Mouse (Mus musculus) CD4-positive naive resting alpha-beta T cell, adult 57 days (primary cell): ENCODE data around the gene Acly. TPM values are rescaled to one million over a fixed set of nuclear protein-coding genes. Genes with fewer than 3 reads are reported as not detected.

Experiments used
- total RNA-seq: library from RNA; stranded (reverse); gene quantifications from one replicate; pipeline ENCODE4 v1.2.4, GENCODE M21; 2023

Gene Acly
- 150 TPM for total RNA-seq

DNA sequence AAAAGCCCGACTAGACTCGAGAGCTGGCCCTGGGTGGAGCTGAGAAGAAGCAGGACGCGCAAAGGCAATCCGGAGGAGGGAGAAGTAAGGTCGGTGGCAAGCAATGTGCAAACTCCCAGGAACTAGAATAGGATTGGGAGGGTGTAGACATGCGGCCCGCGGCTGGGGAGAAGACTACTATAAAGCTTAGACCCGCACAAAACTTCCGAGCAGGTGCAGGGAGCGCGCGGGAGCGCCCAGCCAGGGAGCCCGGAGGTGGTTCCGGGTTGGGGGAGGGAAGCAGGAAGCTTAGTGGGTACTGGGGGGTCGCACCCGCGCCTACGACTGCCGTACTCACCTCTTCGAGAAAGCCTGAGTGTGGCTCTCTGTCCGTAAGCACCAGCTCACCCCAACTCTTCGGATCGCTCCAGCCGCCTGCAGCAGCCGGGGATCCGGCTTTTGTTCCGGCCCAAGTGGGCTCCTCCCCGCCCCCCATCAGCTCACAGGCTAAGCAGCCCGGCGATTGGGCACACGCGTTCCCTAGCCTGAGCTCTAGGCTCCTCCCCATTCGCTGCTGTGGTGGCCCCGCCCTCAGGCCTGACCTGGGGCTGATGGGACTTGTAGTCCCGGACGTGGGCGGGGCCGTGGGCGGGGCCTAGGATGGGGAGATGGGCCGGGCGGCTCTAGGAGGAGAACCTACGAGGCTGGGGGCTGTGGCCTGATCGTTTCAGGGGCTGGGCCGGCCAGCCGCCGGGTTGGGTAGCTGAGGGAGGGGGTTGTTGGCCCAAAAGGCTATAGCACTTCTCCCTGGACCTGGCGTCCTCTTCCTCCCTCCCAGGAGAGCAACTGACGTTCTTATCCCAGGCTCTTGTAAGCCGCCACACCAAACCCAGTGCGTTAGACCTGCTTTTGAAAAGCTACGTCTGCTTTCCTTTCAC is at the start of gene Acly:
Gene Acly, minus strand, starts transcription at position 543 of the 917 bp plus-strand sequence.

DNA sequence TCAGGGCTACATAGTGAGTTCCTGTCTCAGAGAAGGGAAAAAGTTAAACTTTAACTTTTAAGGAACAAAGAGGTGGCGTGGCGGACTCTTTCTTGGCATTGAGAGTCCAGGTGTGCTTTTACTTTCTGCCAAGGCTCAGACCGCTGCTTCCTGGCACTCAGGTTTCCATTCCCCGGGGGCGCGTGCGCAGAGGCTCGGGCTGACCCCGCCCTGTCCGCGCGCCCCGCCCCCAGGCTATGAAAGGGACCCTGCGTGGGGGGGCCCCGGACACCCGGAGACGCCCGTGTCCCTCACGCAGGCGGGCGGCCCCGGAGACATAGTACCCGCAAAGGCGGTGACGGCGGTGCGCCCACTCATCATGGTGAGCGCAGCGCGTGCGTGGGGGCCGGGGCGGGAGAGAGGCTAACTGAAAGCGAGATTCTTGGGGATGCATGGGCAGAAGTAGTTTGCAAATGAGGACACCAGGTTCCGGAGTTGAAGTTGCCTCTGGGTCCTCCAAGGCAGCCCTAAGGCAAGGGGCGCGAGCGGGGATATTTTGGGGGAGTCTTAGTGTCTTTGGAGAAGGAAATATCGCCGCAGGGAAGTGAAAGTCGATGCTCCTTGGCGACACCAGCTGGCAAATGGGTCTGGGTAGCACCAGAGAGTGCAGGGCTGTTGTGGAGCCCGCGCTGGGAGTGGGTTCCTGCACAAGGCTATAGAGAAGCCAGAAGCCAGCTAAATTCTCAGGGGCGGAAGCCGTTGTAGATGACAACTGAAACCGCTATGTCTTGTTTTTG is 47.1 kb upstream of the Acly start, which contains the start of gene Cnp:
Gene Cnp, plus strand, starts transcription at position 197 of the 776 bp plus-strand sequence.

GRCm38 (mm10) chr11:100544832-100545745 is 17.3 kb upstream of the Acly start, which contains the start of gene Ttc25:
Gene Ttc25 (plus strand): TSS chr11:100545607.

DNA sequence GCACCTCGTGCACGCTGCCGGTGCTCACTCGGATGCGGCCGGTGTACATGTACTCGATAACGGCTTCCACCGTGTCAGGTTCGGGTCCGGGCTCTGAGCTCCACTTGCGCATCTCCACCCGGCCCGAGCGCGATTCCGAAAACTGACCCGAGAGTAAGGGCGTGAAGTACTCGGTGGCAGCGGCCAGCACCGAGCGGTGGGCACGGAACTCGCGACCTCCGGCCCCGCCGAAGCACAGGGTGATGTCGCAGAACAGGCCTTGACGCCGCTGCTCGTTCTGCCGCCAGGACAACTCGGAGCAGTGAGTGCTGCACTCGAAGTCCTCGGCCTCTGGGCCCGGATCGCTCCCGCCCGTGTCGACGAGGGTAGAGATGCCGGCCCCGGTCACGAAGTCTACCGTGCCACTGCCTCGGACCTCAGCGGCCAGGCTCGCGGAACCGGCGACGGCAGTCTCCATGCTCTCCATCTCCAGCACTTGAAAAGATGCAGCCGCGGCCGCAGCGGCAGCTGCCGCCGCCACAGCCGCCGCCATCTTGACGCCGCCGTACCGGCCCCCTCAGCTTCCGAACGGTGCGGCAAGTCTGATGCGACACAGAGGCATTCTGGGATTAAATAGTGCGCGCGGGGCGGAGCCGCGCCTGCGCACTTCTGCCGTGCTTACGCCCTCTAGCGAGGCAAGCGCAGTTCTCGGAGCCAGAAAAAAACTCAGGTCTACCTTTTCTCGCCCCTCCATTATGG is 55.4 kb downstream of the Acly start, which contains the start of gene Klhl11:
Gene Klhl11, minus strand, starts transcription at position 545 of the 738 bp plus-strand sequence.

GRCm38 (mm10) chr11:100441797-100442196 is 86.0 kb downstream of the Acly start, which contains the start of the genes Nt5c3b and Klhl10:
Gene Nt5c3b (minus strand): TSS chr11:100441808.
Gene Klhl10 (plus strand): TSS chr11:100441917.

Other genes starting within 250 kb of the Acly start
- gene Eif1, start 208.1 kb downstream of the Acly start, total RNA-seq = 2,248 TPM
- not detected for gene Gast, start 193.6 kb downstream of the Acly start, total RNA-seq
- 0.86 TPM for gene Hap1, start 171.9 kb downstream of the Acly start, total RNA-seq
- 13.5 TPM for gene Jup, start 130.2 kb downstream of the Acly start, total RNA-seq
- gene P3h4, start 113.2 kb downstream of the Acly start, total RNA-seq = 0.35 TPM
- 1.8 TPM for gene Fkbp10, start 112.3 kb downstream of the Acly start, total RNA-seq
- gene Nt5c3b, start 86.2 kb downstream of the Acly start, total RNA-seq = 91.2 TPM
- gene Klhl10, start 86.1 kb downstream of the Acly start, total RNA-seq = 2.0 TPM
- 27.2 TPM for gene Klhl11, start 55.3 kb downstream of the Acly start, total RNA-seq
- not detected for gene Ttc25, start 17.6 kb upstream of the Acly start, total RNA-seq
- gene Cnp, start 46.9 kb upstream of the Acly start, total RNA-seq = 107 TPM
- gene Nkiras2, start 91.2 kb upstream of the Acly start, total RNA-seq = 20.9 TPM
- 411 TPM for gene Dnajc7, start 92.2 kb upstream of the Acly start, total RNA-seq
- gene Zfp385c, start 164.5 kb upstream of the Acly start, total RNA-seq = not detected
- 8.6 TPM for gene Dhx58, start 176.3 kb upstream of the Acly start, total RNA-seq
- gene Kat2a, start 184.5 kb upstream of the Acly start, total RNA-seq = 45.7 TPM
- 0.98 TPM for gene Hspb9, start 185.8 kb upstream of the Acly start, total RNA-seq
- gene Rab5c, start 210.2 kb upstream of the Acly start, total RNA-seq = 113 TPM
- 0.65 TPM for gene Kcnh4, start 231.9 kb upstream of the Acly start, total RNA-seq
- gene Hcrt, start 234.9 kb upstream of the Acly start, total RNA-seq = not detected
- gene Ghdc, start 243.0 kb upstream of the Acly start, total RNA-seq = 6.1 TPM